Comparison of ENCODE assay signal across 9 mouse cellular contexts in genomic region chr12:76197071-76197470, GRCm38 (mm10). TPM values are rescaled to one million over a fixed set of nuclear protein-coding genes. Genes with fewer than 3 reads are reported as not detected.
A peak's percentile ranks its signal among the peaks of the same experiment; 100 is the strongest.
DNase-seq lines count a peak whose midpoint lies in the region; ATAC-seq lines count a peak whose summit lies in the region.
"Had no signal": no experiment of that assay in that cellular context is flagged by ENCODE, and none has a peak within 500 bp of the region (broad histone marks: within the 10 kb centered on the region; RNA-seq: fewer than 3 reads in every experiment).

No protein-coding gene starts in this region.

- no peak for DNase-seq in kidney, postnatal 4 days
- DNase-seq in forebrain, embryonic 11.5 days (ENCODE audit: low spot score), result peak; percentile 56
- no peak for DNase-seq in embryo, embryonic 10 days (ENCODE audit: low spot score)
- DNase-seq in layer of hippocampus, postnatal 14 days (ENCODE audit: low spot score in 2 of 2), result no peak
- DNase-seq in frontal cortex, postnatal 10 days (ENCODE audit: low spot score in 2 of 2), result no peak

- no peaks in the 10 kb centered on the region for H3K36me3 ChIP-seq in kidney, embryonic 16.5 days (ENCODE audit: insufficient read depth, low read length)
- H3K36me3 ChIP-seq in forebrain, embryonic 11.5 days (ENCODE audit: control insufficient read depth, insufficient read depth, low read length), result no peaks in the 10 kb centered on the region
- H3K36me3 ChIP-seq in hindbrain, embryonic 16.5 days (ENCODE audit: control insufficient read depth, insufficient read depth, low read length), result no peaks in the 10 kb centered on the region
- no peaks in the 10 kb centered on the region for H3K36me3 ChIP-seq in midbrain, embryonic 13.5 days
- H3K36me3 ChIP-seq: G1E had no signal

- H3K4me1 ChIP-seq in kidney, embryonic 16.5 days (ENCODE audit: insufficient read depth, low read length), result peaks cover 8% of the 10 kb centered on the region; the same call in 1 of the 2 replicates
- peaks cover 3% of the 10 kb centered on the region; the same call in 1 of the 2 replicates for H3K4me1 ChIP-seq in forebrain, embryonic 11.5 days (replicated peaks; ENCODE audit: control insufficient read depth, insufficient read depth, low read length)
- H3K4me1 ChIP-seq in hindbrain, embryonic 16.5 days (ENCODE audit: control insufficient read depth, insufficient read depth, low read depth, low read length), result peaks cover 2% of the 10 kb centered on the region
- peaks cover 15% of the 10 kb centered on the region for H3K4me1 ChIP-seq in midbrain, embryonic 13.5 days (replicated peaks)

- peak overlapping the region; percentile 46; the same call in 1 of the 2 replicates for H3K4me3 ChIP-seq in kidney, embryonic 16.5 days (ENCODE audit: low read length)
- no peak overlapping the region for H3K4me3 ChIP-seq in forebrain, embryonic 11.5 days (ENCODE audit: low read depth, low read length)
- H3K4me3 ChIP-seq in hindbrain, embryonic 16.5 days (ENCODE audit: low read length), result peak overlapping the region; percentile 11
- H3K4me3 ChIP-seq in midbrain, embryonic 13.5 days (replicated peaks), result peak overlapping the region; percentile 41

- 42% methylated on average over 8 of the region's 8 CpGs for WGBS in kidney, embryonic 16.5 days
- WGBS in forebrain, embryonic 11.5 days, result 34% methylated on average over 8 of the region's 8 CpGs
- WGBS in hindbrain, embryonic 16.5 days, result 34% methylated on average over 8 of the region's 8 CpGs
- 35% methylated on average over 8 of the region's 8 CpGs for WGBS in midbrain, embryonic 13.5 days

- H3K27me3 ChIP-seq in kidney, embryonic 16.5 days (ENCODE audit: insufficient read depth, low read length), result no peaks in the 10 kb centered on the region
- H3K27me3 ChIP-seq in forebrain, embryonic 11.5 days (ENCODE audit: control insufficient read depth, insufficient read depth, low read length), result no peaks in the 10 kb centered on the region
- no peaks in the 10 kb centered on the region for H3K27me3 ChIP-seq in hindbrain, embryonic 16.5 days (replicated peaks; ENCODE audit: control insufficient read depth, insufficient read depth, low read length)
- peaks cover 10% of the 10 kb centered on the region for H3K27me3 ChIP-seq in midbrain, embryonic 13.5 days

- ATAC-seq in kidney, embryonic 16.5 days (ENCODE audit: low FRiP score, low TSS enrichment), result peak; percentile 50
- no peak for ATAC-seq in forebrain, embryonic 11.5 days (replicated peaks; ENCODE audit: low FRiP score)
- ATAC-seq in hindbrain, embryonic 16.5 days, result peak; percentile 48; the same call in 1 of the 2 replicates
- peak; percentile 81 for ATAC-seq in midbrain, embryonic 13.5 days

- peak overlapping the region; percentile 58; the same call in 1 of the 2 replicates for H3K9ac ChIP-seq in kidney, embryonic 16.5 days (replicated peaks; ENCODE audit: low read length)
- H3K9ac ChIP-seq in forebrain, embryonic 11.5 days (ENCODE audit: low read length), result peak overlapping the region; percentile 32
- peak overlapping the region; percentile 55 for H3K9ac ChIP-seq in hindbrain, embryonic 16.5 days (ENCODE audit: low read depth, low read length)
- H3K9ac ChIP-seq in midbrain, embryonic 13.5 days (replicated peaks), result peak overlapping the region; percentile 66

- peak overlapping the region; percentile 96 for H3K4me2 ChIP-seq in kidney, embryonic 16.5 days (replicated peaks; ENCODE audit: low read depth, low read length)
- H3K4me2 ChIP-seq in forebrain, embryonic 11.5 days (ENCODE audit: low read depth, low read length, severe bottlenecking), result peak overlapping the region; percentile 90
- peak overlapping the region; percentile 89 for H3K4me2 ChIP-seq in hindbrain, embryonic 16.5 days (ENCODE audit: low read length)
- H3K4me2 ChIP-seq in midbrain, embryonic 13.5 days (replicated peaks), result peak overlapping the region; percentile 87

- no peak overlapping the region for H3K27ac ChIP-seq in kidney, embryonic 16.5 days (ENCODE audit: low read length)
- no peak overlapping the region for H3K27ac ChIP-seq in forebrain, embryonic 11.5 days (ENCODE audit: low read depth, low read length)
- H3K27ac ChIP-seq in hindbrain, embryonic 16.5 days (ENCODE audit: low read depth, low read length), result no peak overlapping the region
- no peak overlapping the region for H3K27ac ChIP-seq in midbrain, embryonic 13.5 days

- H3K9me3 ChIP-seq in kidney, embryonic 16.5 days (ENCODE audit: low read length), result no peaks in the 10 kb centered on the region
- H3K9me3 ChIP-seq in forebrain, embryonic 11.5 days (ENCODE audit: control insufficient read depth, low read length), result no peaks in the 10 kb centered on the region
- no peaks in the 10 kb centered on the region for H3K9me3 ChIP-seq in hindbrain, embryonic 16.5 days (ENCODE audit: control insufficient read depth, low read length)
- no peaks in the 10 kb centered on the region for H3K9me3 ChIP-seq in midbrain, embryonic 13.5 days
- H3K9me3 ChIP-seq: G1E had no signal

RNA-seq across cellular contexts. Expression of gene Esr2, which starts 20.0 kb away (rescaled TPM):
- 0.51 and 0.63 TPM in 2 replicates for polyA plus RNA-seq in kidney, embryonic 16.5 days (2015; fragmentation: Nextera tagmentation; extraction: Ambion mirVana)
- polyA plus RNA-seq in forebrain, embryonic 11.5 days (2014; fragmentation: Nextera tagmentation; extraction: Ambion mirVana), result 0.05 and 0.31 TPM in 2 replicates
- 0.30 and 0.34 TPM in 2 replicates for polyA plus RNA-seq in hindbrain, embryonic 16.5 days (2015; fragmentation: Nextera tagmentation; extraction: Ambion mirVana)
- polyA plus RNA-seq in midbrain, embryonic 13.5 days (2015; fragmentation: Nextera tagmentation; extraction: Ambion mirVana), result 0.12 and 0.14 TPM in 2 replicates
- total RNA-seq in layer of hippocampus, postnatal 14 days (2021), result under 1 TPM; 0.12 to 0.21 TPM
- polyA plus RNA-seq: G1E had no signal

RNA-seq across cellular contexts. Expression of gene Tex21, which starts 49.5 kb away (rescaled TPM):
- polyA plus RNA-seq in kidney, embryonic 16.5 days (2015; fragmentation: Nextera tagmentation; extraction: Ambion mirVana), result 0.10 TPM in 1 of 2 replicates, not detected in the other
- not detected in 2 replicates for polyA plus RNA-seq in forebrain, embryonic 11.5 days (2014; fragmentation: Nextera tagmentation; extraction: Ambion mirVana)
- not detected in 2 replicates for polyA plus RNA-seq in hindbrain, embryonic 16.5 days (2015; fragmentation: Nextera tagmentation; extraction: Ambion mirVana)
- polyA plus RNA-seq in midbrain, embryonic 13.5 days (2015; fragmentation: Nextera tagmentation; extraction: Ambion mirVana), result not detected in 2 replicates
- total RNA-seq in layer of hippocampus, postnatal 14 days (2021), result not detected

RNA-seq across cellular contexts. Expression of gene Mthfd1, which starts 58.0 kb away (rescaled TPM):
- 119 and 127 TPM in 2 replicates for polyA plus RNA-seq in kidney, embryonic 16.5 days (2015; fragmentation: Nextera tagmentation; extraction: Ambion mirVana)
- 80.2 and 80.8 TPM in 2 replicates for polyA plus RNA-seq in forebrain, embryonic 11.5 days (2014; fragmentation: Nextera tagmentation; extraction: Ambion mirVana)
- 37.8 and 38.9 TPM in 2 replicates for polyA plus RNA-seq in hindbrain, embryonic 16.5 days (2015; fragmentation: Nextera tagmentation; extraction: Ambion mirVana)
- 33.5 and 33.9 TPM in 2 replicates for polyA plus RNA-seq in midbrain, embryonic 13.5 days (2015; fragmentation: Nextera tagmentation; extraction: Ambion mirVana)
- total RNA-seq in layer of hippocampus, postnatal 14 days (2021), result 10 to 100 TPM; 41.8 to 44.0 TPM
